Mouse (Mus musculus): ENCODE measurements at regions not wholly inside any gene's neighbourhood (a gene's known extent, or its start where the extent isn't known, plus 50 kb on each side); places are given as distances from the start of the nearest gene placed in this dataset.
A peak's percentile ranks its signal among the peaks of the same experiment; 100 is the strongest.

- ATAC-seq: no peak
- 74% methylated on average over 2 of the region's 2 CpGs for WGBS
- H3K9ac ChIP-seq (replicated peaks): no peak overlapping the region
- no peak overlapping the region for H3K4me3 ChIP-seq (replicated peaks)
- no peaks in the 10 kb centered on the region for H3K4me1 ChIP-seq (replicated peaks)
- H3K4me2 ChIP-seq (replicated peaks): no peak overlapping the region
- no peaks in the 10 kb centered on the region for H3K9me3 ChIP-seq
- H3K36me3 ChIP-seq: no peaks in the 10 kb centered on the region
- no peaks in the 10 kb centered on the region for H3K27me3 ChIP-seq
- H3K27ac ChIP-seq: no peak overlapping the region
Observed at GRCm38 (mm10) chr13:81852309-81852978, 69.6 kb downstream of the Cetn3 start.

- WGBS: 67% methylated on average over 4 of the region's 4 CpGs
- no peaks in the 10 kb centered on the region for H3K27me3 ChIP-seq
Observed at GRCm38 (mm10) chr13:81856072-81856471, 73.2 kb downstream of the Cetn3 start.

GRCm38 (mm10) chr13:81860683-81861082 lies 77.8 kb downstream of the Cetn3 start:
- no peak overlapping the region for H3K9ac ChIP-seq (replicated peaks)
- H3K27me3 ChIP-seq: no peaks in the 10 kb centered on the region
- ATAC-seq: no peak
- WGBS: 66% methylated on average over 4 of the region's 4 CpGs
- H3K4me1 ChIP-seq (replicated peaks): no peaks in the 10 kb centered on the region
- no peak overlapping the region for H3K4me2 ChIP-seq (replicated peaks)
- no peak overlapping the region for H3K4me3 ChIP-seq (replicated peaks)
- H3K9me3 ChIP-seq: no peaks in the 10 kb centered on the region
- no peak overlapping the region for H3K27ac ChIP-seq
- no peaks in the 10 kb centered on the region for H3K36me3 ChIP-seq

More at GRCm38 (mm10) chr13:81856072-81856471, 73.2 kb downstream of the Cetn3 start:
- Histone ChIP-seq H3K36me3 (no peaks in the 10 kb centered on the region), H3K4me1 (replicated peaks) (no peaks in the 10 kb centered on the region), H3K4me3 (replicated peaks) (no peak overlapping the region), H3K9ac (replicated peaks) (no peak overlapping the region), H3K27ac (no peak overlapping the region), H3K4me2 (replicated peaks) (no peak overlapping the region), H3K9me3 (no peaks in the 10 kb centered on the region)
- ATAC-seq: no peak

GRCm38 (mm10) chr13:81861886-81862600 lies 79.2 kb downstream of the Cetn3 start:
- Histone ChIP-seq H3K9me3 (no peaks in the 10 kb centered on the region), H3K27me3 (no peaks in the 10 kb centered on the region), H3K4me1 (replicated peaks) (no peaks in the 10 kb centered on the region), H3K9ac (replicated peaks) (no peak overlapping the region), H3K36me3 (no peaks in the 10 kb centered on the region), H3K4me3 (replicated peaks) (no peak overlapping the region), H3K4me2 (replicated peaks) (no peak overlapping the region), H3K27ac (no peak overlapping the region)
- WGBS: 87% methylated on average over 5 of the region's 5 CpGs
- ATAC-seq: no peak

GRCm38 (mm10) chr13:81871226-81871625 lies 88.3 kb downstream of the Cetn3 start:
- WGBS: 79% methylated on average over 9 of the region's 9 CpGs
- ATAC-seq: no peak

GRCm38 (mm10) chr13:81885879-81886278 lies 103.0 kb downstream of the Cetn3 start:
- WGBS: 59% methylated on average over 6 of the region's 6 CpGs
- Histone ChIP-seq H3K4me2 (replicated peaks) (no peak overlapping the region), H3K9me3 (no peaks in the 10 kb centered on the region), H3K4me1 (replicated peaks) (peaks cover 4% of the 10 kb centered on the region; the same call in 1 of the 2 replicates), H3K36me3 (no peaks in the 10 kb centered on the region), H3K4me3 (replicated peaks) (no peak overlapping the region), H3K27me3 (no peaks in the 10 kb centered on the region), H3K27ac (no peak overlapping the region), H3K9ac (replicated peaks) (no peak overlapping the region)
- no peak for ATAC-seq

More at GRCm38 (mm10) chr13:81871226-81871625, 88.3 kb downstream of the Cetn3 start:
- Histone ChIP-seq H3K36me3 (no peaks in the 10 kb centered on the region), H3K9ac (replicated peaks) (no peak overlapping the region), H3K9me3 (no peaks in the 10 kb centered on the region), H3K4me1 (replicated peaks) (no peaks in the 10 kb centered on the region), H3K27me3 (no peaks in the 10 kb centered on the region), H3K4me3 (replicated peaks) (no peak overlapping the region), H3K4me2 (replicated peaks) (no peak overlapping the region), H3K27ac (no peak overlapping the region)

- WGBS: 78% methylated on average over 4 of the region's 4 CpGs
- no peak overlapping the region for H3K9ac ChIP-seq (replicated peaks)
- ATAC-seq: no peak
Observed at GRCm38 (mm10) chr13:81930266-81930665, 147.4 kb downstream of the Cetn3 start.

GRCm38 (mm10) chr13:81931199-81931598 lies 148.3 kb downstream of the Cetn3 start:
- Histone ChIP-seq H3K27me3 (no peaks in the 10 kb centered on the region), H3K36me3 (no peaks in the 10 kb centered on the region), H3K4me3 (replicated peaks) (no peak overlapping the region), H3K4me1 (replicated peaks) (no peaks in the 10 kb centered on the region), H3K4me2 (replicated peaks) (no peak overlapping the region), H3K9ac (replicated peaks) (no peak overlapping the region), H3K27ac (no peak overlapping the region), H3K9me3 (no peaks in the 10 kb centered on the region)
- 91% methylated on average over 2 of the region's 2 CpGs for WGBS
- ATAC-seq: no peak

More at GRCm38 (mm10) chr13:81930266-81930665, 147.4 kb downstream of the Cetn3 start:
- H3K9me3 ChIP-seq: no peaks in the 10 kb centered on the region
- no peaks in the 10 kb centered on the region for H3K4me1 ChIP-seq (replicated peaks)
- H3K4me3 ChIP-seq (replicated peaks): no peak overlapping the region
- H3K27ac ChIP-seq: no peak overlapping the region
- H3K27me3 ChIP-seq: no peaks in the 10 kb centered on the region
- no peaks in the 10 kb centered on the region for H3K36me3 ChIP-seq
- no peak overlapping the region for H3K4me2 ChIP-seq (replicated peaks)

GRCm38 (mm10) chr13:81937061-81937460 lies 154.2 kb downstream of the Cetn3 start:
- Histone ChIP-seq H3K27ac (no peak overlapping the region), H3K36me3 (no peaks in the 10 kb centered on the region), H3K27me3 (no peaks in the 10 kb centered on the region), H3K4me2 (replicated peaks) (no peak overlapping the region), H3K9me3 (no peaks in the 10 kb centered on the region), H3K4me1 (replicated peaks) (no peaks in the 10 kb centered on the region), H3K4me3 (replicated peaks) (no peak overlapping the region), H3K9ac (replicated peaks) (no peak overlapping the region)
- ATAC-seq: no peak
- WGBS: 75% methylated on average over 3 of the region's 3 CpGs

- H3K4me1 ChIP-seq (replicated peaks): peaks cover 14% of the 10 kb centered on the region
- ATAC-seq: peak; percentile 95
- H3K9ac ChIP-seq (replicated peaks): peak overlapping the region; percentile 39; the same call in 1 of the 2 replicates
- H3K36me3 ChIP-seq: no peaks in the 10 kb centered on the region
- H3K9me3 ChIP-seq: no peaks in the 10 kb centered on the region
- WGBS: 13% methylated on average over 9 of the region's 9 CpGs
- H3K4me3 ChIP-seq (replicated peaks): peak overlapping the region; percentile 32
- peak overlapping the region; percentile 37; the same call in 1 of the 2 replicates for H3K27ac ChIP-seq
- H3K4me2 ChIP-seq (replicated peaks): peak overlapping the region; percentile 48
- no peaks in the 10 kb centered on the region for H3K27me3 ChIP-seq
Observed at GRCm38 (mm10) chr13:81944047-81944446, 161.2 kb downstream of the Cetn3 start.

- 42% methylated on average over 6 of the region's 6 CpGs for WGBS
- peak overlapping the region; percentile 37; the same call in 1 of the 2 replicates for H3K27ac ChIP-seq
- peak overlapping the region; percentile 48 for H3K4me2 ChIP-seq (replicated peaks)
- peak overlapping the region; percentile 39; the same call in 1 of the 2 replicates for H3K9ac ChIP-seq (replicated peaks)
- peak overlapping the region; percentile 32 for H3K4me3 ChIP-seq (replicated peaks)
- ATAC-seq: peak; percentile 93
- H3K4me1 ChIP-seq (replicated peaks): peaks cover 14% of the 10 kb centered on the region
- H3K36me3 ChIP-seq: no peaks in the 10 kb centered on the region
- no peaks in the 10 kb centered on the region for H3K27me3 ChIP-seq
- no peaks in the 10 kb centered on the region for H3K9me3 ChIP-seq
Observed at GRCm38 (mm10) chr13:81944469-81944868, 161.6 kb downstream of the Cetn3 start.

- Histone ChIP-seq H3K9ac (replicated peaks) (peak overlapping the region; percentile 42), H3K36me3 (no peaks in the 10 kb centered on the region), H3K4me2 (replicated peaks) (peak overlapping the region; percentile 53), H3K27ac (no peak overlapping the region), H3K4me3 (replicated peaks) (peak overlapping the region; percentile 29), H3K4me1 (replicated peaks) (peaks cover 14% of the 10 kb centered on the region), H3K27me3 (no peaks in the 10 kb centered on the region), H3K9me3 (no peaks in the 10 kb centered on the region)
- WGBS: 5% methylated on average over 9 of the region's 9 CpGs
- no peak for ATAC-seq
Observed at GRCm38 (mm10) chr13:81945741-81946140, 162.9 kb downstream of the Cetn3 start.
